Comparison of ENCODE assay signal across 17 mouse cellular contexts in the genomic region with DNA sequence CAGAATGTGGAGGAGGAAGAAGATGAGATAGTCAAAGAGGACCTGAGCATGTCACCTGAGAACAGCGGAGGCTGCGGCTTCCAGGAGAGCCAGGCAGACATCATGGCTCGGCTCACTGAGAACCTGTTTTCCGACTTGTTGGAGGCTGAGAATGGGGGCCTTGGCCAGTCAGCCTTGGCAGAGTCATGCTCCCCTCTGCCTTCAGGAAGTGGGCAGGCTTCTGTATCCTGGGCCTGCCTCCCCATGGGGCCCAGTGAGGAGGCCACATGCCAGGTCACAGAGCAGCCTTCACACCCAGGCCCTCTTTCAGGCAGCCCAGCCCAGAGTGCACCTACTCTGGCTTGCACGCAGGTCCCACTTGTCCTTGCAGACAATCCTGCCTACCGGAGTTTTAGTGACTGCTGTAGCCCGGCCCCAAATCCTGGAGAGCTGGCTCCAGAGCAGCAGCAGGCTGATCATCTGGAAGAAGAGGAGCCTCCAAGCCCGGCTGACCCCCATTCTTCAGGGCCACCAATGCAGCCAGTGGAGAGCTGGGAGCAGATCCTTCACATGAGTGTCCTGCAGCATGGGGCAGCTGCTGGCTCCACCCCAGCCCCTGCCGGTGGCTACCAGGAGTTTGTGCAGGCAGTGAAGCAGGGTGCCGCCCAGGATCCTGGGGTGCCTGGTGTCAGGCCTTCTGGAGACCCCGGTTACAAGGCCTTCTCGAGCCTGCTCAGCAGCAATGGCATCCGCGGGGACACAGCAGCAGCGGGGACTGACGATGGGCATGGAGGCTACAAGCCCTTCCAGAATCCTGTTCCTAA. TPM values are rescaled to one million over a fixed set of nuclear protein-coding genes. Genes with fewer than 3 reads are reported as not detected.
DNase-seq lines count a peak whose midpoint lies in the region; ATAC-seq and TF ChIP-seq lines count a peak whose summit lies in the region.
"Had no signal": no experiment of that assay in that cellular context is flagged by ENCODE, and none has a peak within 500 bp of the region (broad histone marks: within the 10 kb centered on the region; RNA-seq: fewer than 3 reads in every experiment).

No protein-coding gene starts in this region.

- H3K4me1 ChIP-seq in kidney, embryonic 16.5 days (ENCODE audit: insufficient read depth, low read length) = peaks cover 14% of the 10 kb centered on the region
- peaks cover 1% of the 10 kb centered on the region; the same call in 1 of the 2 replicates for H3K4me1 ChIP-seq in bone marrow, adult 2 months (ENCODE audit: control insufficient read depth, insufficient read depth, low read length)
- H3K4me1 ChIP-seq in forebrain, embryonic 15.5 days = peaks cover 10% of the 10 kb centered on the region
- peaks cover 13% of the 10 kb centered on the region for H3K4me1 ChIP-seq in forebrain, embryonic 13.5 days

- no peak overlapping the region for H3K4me2 ChIP-seq in kidney, embryonic 16.5 days (replicated peaks; ENCODE audit: low read depth, low read length)
- no peak overlapping the region for H3K4me2 ChIP-seq in forebrain, embryonic 15.5 days (replicated peaks)
- H3K4me2 ChIP-seq in forebrain, embryonic 13.5 days = no peak overlapping the region
- H3K4me2 ChIP-seq: hindbrain, embryonic 14.5 days had no signal

- H3K9ac ChIP-seq in kidney, embryonic 16.5 days (replicated peaks; ENCODE audit: low read length) = peak overlapping the region; percentile 23; the same call in 1 of the 2 replicates
- H3K9ac ChIP-seq in forebrain, embryonic 15.5 days (replicated peaks) = no peak overlapping the region
- H3K9ac ChIP-seq in forebrain, embryonic 13.5 days = no peak overlapping the region
- H3K9ac ChIP-seq: forebrain, postnatal 0 days; hindbrain, embryonic 14.5 days had no signal

- no peak for TF ChIP-seq POLR2A in bone marrow, adult 2 months (IDR thresholded peaks at IDR 0.05; ENCODE audit: borderline replicate concordance, control insufficient read depth, low read depth, low read length)

- no peak overlapping the region for H3K4me3 ChIP-seq in kidney, embryonic 16.5 days (ENCODE audit: low read length)
- H3K4me3 ChIP-seq in bone marrow, adult 2 months (replicated peaks; ENCODE audit: control insufficient read depth, low read depth, low read length) = no peak overlapping the region
- H3K4me3 ChIP-seq in forebrain, embryonic 15.5 days = no peak overlapping the region
- H3K4me3 ChIP-seq in forebrain, embryonic 13.5 days = no peak overlapping the region
- H3K4me3 ChIP-seq: midbrain, embryonic 10.5 days had no signal

- no peak for ATAC-seq in CD4-positive, CD25-positive, alpha-beta regulatory T cell, adult 4 months
- ATAC-seq in kidney, embryonic 16.5 days (ENCODE audit: low FRiP score, low TSS enrichment) = no peak
- ATAC-seq in megakaryocyte progenitor cell, adult 5-6 weeks (replicated peaks; ENCODE audit: poor library complexity) = peak; percentile 33
- ATAC-seq in forebrain, embryonic 15.5 days (replicated peaks) = no peak
- no peak for ATAC-seq in forebrain, embryonic 13.5 days

- TF ChIP-seq CTCF in bone marrow, adult 2 months (IDR thresholded peaks at IDR 0.05; ENCODE audit: control insufficient read depth, insufficient read depth, low read length) = no peak

- 0 out of 2 replicates have a peak, but pooled peaks cover 4% of the 10 kb centered on the region for H3K36me3 ChIP-seq in kidney, embryonic 16.5 days (ENCODE audit: insufficient read depth, low read length)
- no peaks in the 10 kb centered on the region for H3K36me3 ChIP-seq in forebrain, embryonic 15.5 days
- no peaks in the 10 kb centered on the region for H3K36me3 ChIP-seq in forebrain, embryonic 13.5 days (ENCODE audit: poor library complexity, severe bottlenecking)
- H3K36me3 ChIP-seq: midbrain, embryonic 10.5 days had no signal

- H3K9me3 ChIP-seq in kidney, embryonic 16.5 days (ENCODE audit: low read length) = no peaks in the 10 kb centered on the region
- H3K9me3 ChIP-seq in forebrain, embryonic 15.5 days = no peaks in the 10 kb centered on the region
- no peaks in the 10 kb centered on the region for H3K9me3 ChIP-seq in forebrain, embryonic 13.5 days (replicated peaks)
- H3K9me3 ChIP-seq: midbrain, embryonic 10.5 days had no signal

- peak overlapping the region; percentile 26; the same call in 1 of the 2 replicates for H3K27ac ChIP-seq in kidney, embryonic 16.5 days (ENCODE audit: low read length)
- H3K27ac ChIP-seq in bone marrow, adult 2 months (ENCODE audit: control insufficient read depth, insufficient read depth, low read depth, low read length, poor library complexity) = peak overlapping the region; percentile 6; the same call in 1 of the 2 replicates
- no peak overlapping the region for H3K27ac ChIP-seq in forebrain, embryonic 15.5 days (replicated peaks)
- no peak overlapping the region for H3K27ac ChIP-seq in forebrain, embryonic 13.5 days
- H3K27ac ChIP-seq: hindbrain, embryonic 14.5 days; midbrain, embryonic 10.5 days had no signal

- WGBS in kidney, embryonic 16.5 days = 75% methylated on average over 16 of the region's 16 CpGs
- WGBS in bone marrow, adult 2 months = 61% methylated on average over 16 of the region's 16 CpGs
- WGBS in forebrain, embryonic 15.5 days = 88% methylated on average over 16 of the region's 16 CpGs
- WGBS in forebrain, embryonic 13.5 days = 82% methylated on average over 16 of the region's 16 CpGs

- H3K27me3 ChIP-seq in kidney, embryonic 16.5 days (ENCODE audit: insufficient read depth, low read length) = no peaks in the 10 kb centered on the region
- no peaks in the 10 kb centered on the region for H3K27me3 ChIP-seq in forebrain, embryonic 15.5 days
- H3K27me3 ChIP-seq in forebrain, embryonic 13.5 days = no peaks in the 10 kb centered on the region

- DNase-seq in CD4-positive, CD25-positive, alpha-beta regulatory T cell, adult 2 months (ENCODE audit: low read depth, low spot score) = peak; percentile 32
- DNase-seq in kidney, adult 9 months = no peak
- DNase-seq: adrenal gland, adult 8-10 months; cerebellum, adult 11 months; forebrain, postnatal 0 days; gastrocnemius, postnatal 25 days; layer of hippocampus, adult 9-11 months; thymus, postnatal 14 days had no signal

RNA-seq across cellular contexts. Expression of a gene that starts 24.0 kb away (rescaled TPM):
- 100 to 1,000 TPM; 102 to 165 TPM for polyA plus RNA-seq in CD4-positive, CD25-positive, alpha-beta regulatory T cell, adult 4 months (2017; shearing (Covaris generic))
- 11.5 and 13.1 TPM in 2 replicates for polyA plus RNA-seq in kidney, embryonic 16.5 days (2015; fragmentation: Nextera tagmentation; extraction: Ambion mirVana)
- polyA plus RNA-seq in bone marrow, adult 2 months (2011; ENCODE audit: insufficient read depth, insufficient read length, low replicate concordance, missing spikeins) = 10.9 and 23.0 TPM in 2 replicates
- total RNA-seq in megakaryocyte progenitor cell, adult 5-6 weeks (2015) = 10.5 and 12.0 TPM in 2 replicates
- total RNA-seq in megakaryocyte progenitor cell, adult 5-6 weeks (2017) = 19.2 and 20.4 TPM in 2 replicates
- polyA plus RNA-seq in forebrain, embryonic 15.5 days (2015; fragmentation: Nextera tagmentation; extraction: Ambion mirVana) = 2.1 and 2.2 TPM in 2 replicates
- 1.8 and 2.0 TPM in 2 replicates for polyA plus RNA-seq in forebrain, embryonic 13.5 days (2015; fragmentation: Nextera tagmentation; extraction: Ambion mirVana)

RNA-seq across cellular contexts. Expression of a gene that starts 27.3 kb away (rescaled TPM):
- polyA plus RNA-seq in CD4-positive, CD25-positive, alpha-beta regulatory T cell, adult 4 months (2017; shearing (Covaris generic)) = 100 to 1,000 TPM in 1 of 2 experiments, 10 to 100 TPM in 1; 99.5 to 157 TPM
- polyA plus RNA-seq in kidney, embryonic 16.5 days (2015; fragmentation: Nextera tagmentation; extraction: Ambion mirVana) = 0.34 and 0.35 TPM in 2 replicates
- 21.8 and 39.9 TPM in 2 replicates for polyA plus RNA-seq in bone marrow, adult 2 months (2011; ENCODE audit: insufficient read depth, insufficient read length, low replicate concordance, missing spikeins)
- 2.7 and 4.3 TPM in 2 replicates for total RNA-seq in megakaryocyte progenitor cell, adult 5-6 weeks (2015)
- total RNA-seq in megakaryocyte progenitor cell, adult 5-6 weeks (2017) = 3.6 and 7.2 TPM in 2 replicates
- 0.15 and 0.17 TPM in 2 replicates for polyA plus RNA-seq in forebrain, embryonic 15.5 days (2015; fragmentation: Nextera tagmentation; extraction: Ambion mirVana)
- polyA plus RNA-seq in forebrain, embryonic 13.5 days (2015; fragmentation: Nextera tagmentation; extraction: Ambion mirVana) = 0.24 and 0.26 TPM in 2 replicates
- polyA plus RNA-seq: heart, embryonic 14.5 days had no signal

Comparison
In these comparisons a context has a peak if more than half of its experiments do, and no peak if none do; other contexts are left out.
1. H3K27ac ChIP-seq: peak in kidney, embryonic 16.5 days (single experiment) and bone marrow, adult 2 months (single experiment); none in forebrain, embryonic 15.5 days (single experiment) and forebrain, embryonic 13.5 days (single experiment).
2. RNA of a gene that starts 27.3 kb away (polyA plus RNA-seq): 99.5 to 157 TPM in CD4-positive, CD25-positive, alpha-beta regulatory T cell, adult 4 months and 21.8 to 39.9 TPM in bone marrow, adult 2 months; 0.34 to 0.35 TPM in kidney, embryonic 16.5 days, 0.24 to 0.26 TPM in forebrain, embryonic 13.5 days and 0.15 to 0.17 TPM in forebrain, embryonic 15.5 days; every median in the first group is over 10 times any median in the second.